Mouse (Mus musculus): ENCODE results near the gene Cpeb3. TPM values are rescaled to one million over a fixed set of nuclear protein-coding genes. Genes with fewer than 3 reads are reported as not detected.
"Not testable (repeated sequence)": the region's sequence is repeated elsewhere in the genome, so short reads cannot be mapped to it uniquely, and the experiment has no call there.

Gene Cpeb3
- polyA plus RNA-seq, 1 experiment = 10.1 TPM

DNA sequence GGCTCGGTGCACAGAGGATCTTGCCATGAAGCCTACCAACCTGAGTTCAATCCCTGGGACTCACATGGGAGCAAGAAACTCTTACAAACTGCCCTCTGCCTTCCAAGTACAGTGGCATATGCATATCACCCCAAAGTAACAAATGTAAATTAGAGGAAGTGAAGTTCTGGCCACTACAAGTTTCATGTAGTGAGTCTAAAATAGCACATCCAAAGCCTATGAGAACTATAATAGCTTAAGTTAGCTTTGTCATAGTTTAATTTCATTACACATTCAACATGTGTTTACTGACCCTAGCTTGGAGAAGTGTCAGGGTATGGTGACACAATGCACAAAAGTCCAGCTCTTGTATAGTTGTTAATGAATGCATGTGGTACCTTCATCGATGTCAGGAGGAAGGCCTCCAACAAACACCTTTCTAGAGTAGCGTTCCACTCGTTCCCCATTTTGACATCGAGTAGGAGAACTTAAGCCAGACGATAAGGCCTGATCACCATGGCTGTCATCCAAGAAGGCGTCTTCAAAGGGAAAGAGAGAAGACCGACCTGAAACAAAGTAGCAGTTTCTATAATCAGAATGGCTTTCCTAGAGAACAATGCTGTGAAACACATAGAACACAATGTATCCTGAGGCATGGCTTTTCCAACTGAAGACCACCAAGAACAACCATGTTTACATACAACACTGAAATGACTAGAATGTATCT is 120.2 kb downstream of the Cpeb3 start:
- no peaks in the 10 kb centered on the region for H3K9me3 ChIP-seq (ENCODE audit: control insufficient read depth, low read length)
- TF ChIP-seq TAL1 (IDR thresholded peaks at IDR 0.05; ENCODE audit: low read length) = no peak
- no peak for TF ChIP-seq GATA1 (IDR thresholded peaks at IDR 0.05; ENCODE audit: low read length)
- no peaks in the 10 kb centered on the region; the same call in 1 of the 2 replicates for H3K4me1 ChIP-seq (ENCODE audit: control insufficient read depth)
- H3K27me3 ChIP-seq (ENCODE audit: control insufficient read depth) = peaks cover 2% of the 10 kb centered on the region; the same call in 1 of the 2 replicates
- H3K4me3 ChIP-seq (replicated peaks) = no peak overlapping the region
- H3K36me3 ChIP-seq (ENCODE audit: control insufficient read depth) = peaks cover 17% of the 10 kb centered on the region

DNA sequence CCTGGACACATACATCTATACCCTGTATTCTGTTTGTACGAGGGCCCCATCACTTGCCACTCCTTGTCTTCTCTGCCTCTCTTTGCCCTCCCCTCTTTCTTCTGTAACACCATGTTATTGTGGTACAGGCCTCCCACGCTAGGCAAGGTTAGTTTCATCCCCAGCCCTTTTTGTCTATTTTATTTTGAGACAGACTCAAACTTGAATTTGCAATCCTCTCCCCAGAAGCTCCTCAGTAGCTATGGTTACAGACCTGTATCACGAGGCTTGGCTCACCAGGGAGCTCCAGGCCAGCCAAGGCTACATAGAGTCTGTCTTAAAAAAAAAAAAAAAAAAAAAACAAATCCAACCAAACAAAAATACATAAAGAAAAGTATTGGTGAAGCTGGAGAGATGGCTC is 123.9 kb downstream of the Cpeb3 start:
- no peak for TF ChIP-seq GATA1 (IDR thresholded peaks at IDR 0.05; ENCODE audit: low read length)
- no peak for TF ChIP-seq TAL1 (IDR thresholded peaks at IDR 0.05; ENCODE audit: low read length)

DNA sequence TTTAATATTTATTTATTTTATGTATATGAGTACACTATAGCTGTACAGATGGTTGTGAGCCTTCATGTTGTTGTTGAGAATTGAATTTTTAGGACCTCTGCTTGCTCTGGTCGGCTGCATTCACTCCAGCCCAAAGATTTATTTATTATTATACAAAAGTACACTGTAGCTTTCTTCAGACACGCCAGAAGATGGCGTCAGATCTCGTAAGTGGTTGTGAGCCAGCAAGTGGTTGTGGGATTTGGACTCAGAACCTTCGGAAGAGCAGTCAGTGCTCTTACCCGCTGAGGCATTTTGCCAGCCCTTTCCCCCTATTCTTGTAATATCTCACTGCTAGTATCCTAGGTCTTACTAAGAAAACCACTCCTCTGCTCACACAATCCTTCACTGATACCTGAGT is 126.9 kb downstream of the Cpeb3 start:
- H3K36me3 ChIP-seq (ENCODE audit: control insufficient read depth) = peaks cover 10% of the 10 kb centered on the region
- no peaks in the 10 kb centered on the region for H3K4me1 ChIP-seq (ENCODE audit: control insufficient read depth)
- H3K9me3 ChIP-seq (ENCODE audit: control insufficient read depth, low read length) = no peaks in the 10 kb centered on the region
- no peak overlapping the region for H3K4me3 ChIP-seq (replicated peaks)
- no peaks in the 10 kb centered on the region for H3K27me3 ChIP-seq (ENCODE audit: control insufficient read depth)
- no peak for TF ChIP-seq TAL1 (IDR thresholded peaks at IDR 0.05; ENCODE audit: low read length)

More for the DNA sequence above, 123.9 kb downstream of the Cpeb3 start:
- Histone ChIP-seq H3K4me3 (replicated peaks) (no peak overlapping the region), H3K9me3 (ENCODE audit: control insufficient read depth, low read length) (no peaks in the 10 kb centered on the region), H3K4me1 (ENCODE audit: control insufficient read depth) (no peaks in the 10 kb centered on the region), H3K27me3 (ENCODE audit: control insufficient read depth) (no peaks in the 10 kb centered on the region), H3K36me3 (ENCODE audit: control insufficient read depth) (peaks cover 19% of the 10 kb centered on the region)

DNA sequence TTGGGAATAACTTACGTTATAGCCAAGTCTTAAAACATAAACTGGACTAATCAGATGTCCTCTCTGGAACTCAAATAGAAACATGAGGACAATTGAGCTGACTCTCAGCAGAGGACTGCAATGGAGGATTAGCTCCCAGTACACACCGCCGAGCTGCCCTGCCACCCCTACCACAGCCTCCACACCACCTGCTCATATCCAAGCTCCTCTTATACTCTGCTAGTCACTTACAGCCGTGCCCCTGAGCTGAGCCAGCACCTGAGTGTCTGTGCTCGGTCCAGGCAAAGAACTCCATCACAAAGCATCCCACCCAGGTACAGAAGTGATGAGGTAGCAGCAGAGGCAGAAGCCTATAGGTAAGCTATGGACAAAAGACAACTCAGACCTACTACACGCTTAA is 129.2 kb downstream of the Cpeb3 start:
- TF ChIP-seq GATA1 (IDR thresholded peaks at IDR 0.05; ENCODE audit: low read length) = no peak
- TF ChIP-seq TAL1 (IDR thresholded peaks at IDR 0.05; ENCODE audit: low read length) = no peak
- no peaks in the 10 kb centered on the region for H3K9me3 ChIP-seq (ENCODE audit: control insufficient read depth, low read length)
- H3K4me3 ChIP-seq (replicated peaks) = no peak overlapping the region
- no peaks in the 10 kb centered on the region for H3K27me3 ChIP-seq (ENCODE audit: control insufficient read depth)
- H3K4me1 ChIP-seq (ENCODE audit: control insufficient read depth) = no peaks in the 10 kb centered on the region
- H3K36me3 ChIP-seq (ENCODE audit: control insufficient read depth) = peaks cover 20% of the 10 kb centered on the region

DNA sequence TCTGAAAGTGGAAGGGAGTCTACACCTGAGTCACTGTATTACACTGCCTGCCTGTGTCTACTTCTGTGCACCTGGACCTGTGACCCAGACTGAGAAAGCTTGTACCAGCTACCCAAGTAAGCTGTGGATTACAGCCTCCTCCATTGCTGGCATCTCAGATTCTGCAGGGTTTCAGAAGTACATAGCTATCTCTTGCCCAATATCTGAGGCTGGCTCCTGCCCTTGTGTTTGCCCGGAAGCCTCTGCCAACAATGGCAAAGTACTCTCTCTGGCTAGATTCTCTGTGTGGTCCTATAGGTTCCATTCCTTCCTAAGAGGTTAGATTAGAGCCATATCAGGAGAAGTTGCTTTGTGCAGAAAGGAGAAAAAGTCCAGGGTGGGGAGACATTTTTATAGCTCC is 129.8 kb downstream of the Cpeb3 start:
- peaks cover 2% of the 10 kb centered on the region for H3K4me1 ChIP-seq (ENCODE audit: control insufficient read depth)
- no peaks in the 10 kb centered on the region for H3K9me3 ChIP-seq (ENCODE audit: control insufficient read depth, low read length)
- TF ChIP-seq GATA1 (IDR thresholded peaks at IDR 0.05; ENCODE audit: low read length) = no peak
- no peak for TF ChIP-seq TAL1 (IDR thresholded peaks at IDR 0.05; ENCODE audit: low read length)
- no peak overlapping the region for H3K4me3 ChIP-seq (replicated peaks)
- H3K36me3 ChIP-seq (ENCODE audit: control insufficient read depth) = peaks cover 26% of the 10 kb centered on the region
- no peaks in the 10 kb centered on the region for H3K27me3 ChIP-seq (ENCODE audit: control insufficient read depth)

DNA sequence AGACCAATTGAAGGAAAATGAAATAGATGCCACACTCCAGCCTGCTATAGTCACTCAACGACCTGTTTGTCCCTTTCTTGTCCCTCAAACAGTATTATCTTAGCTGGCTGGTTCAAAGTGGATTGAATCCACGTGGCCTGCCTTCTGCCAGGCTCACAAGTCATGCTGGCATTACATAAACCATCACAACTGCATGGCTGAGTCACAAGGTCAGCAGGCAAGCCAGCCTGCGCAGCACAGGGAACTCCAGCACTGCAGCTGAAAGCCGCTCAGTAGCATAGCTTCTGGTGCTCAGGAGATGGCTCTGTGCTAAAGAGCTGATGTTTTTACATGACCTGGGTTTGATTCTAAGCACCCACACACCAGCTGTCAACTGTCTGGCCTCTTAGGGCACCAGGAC is 130.3 kb downstream of the Cpeb3 start:
- H3K4me3 ChIP-seq (replicated peaks) = no peak overlapping the region
- H3K9me3 ChIP-seq (ENCODE audit: control insufficient read depth, low read length) = no peaks in the 10 kb centered on the region
- TF ChIP-seq TAL1 (IDR thresholded peaks at IDR 0.05; ENCODE audit: low read length) = no peak
- no peak for TF ChIP-seq GATA1 (IDR thresholded peaks at IDR 0.05; ENCODE audit: low read length)
- H3K4me1 ChIP-seq (ENCODE audit: control insufficient read depth) = peaks cover 7% of the 10 kb centered on the region
- peaks cover 27% of the 10 kb centered on the region for H3K36me3 ChIP-seq (ENCODE audit: control insufficient read depth)
- H3K27me3 ChIP-seq (ENCODE audit: control insufficient read depth) = no peaks in the 10 kb centered on the region

DNA sequence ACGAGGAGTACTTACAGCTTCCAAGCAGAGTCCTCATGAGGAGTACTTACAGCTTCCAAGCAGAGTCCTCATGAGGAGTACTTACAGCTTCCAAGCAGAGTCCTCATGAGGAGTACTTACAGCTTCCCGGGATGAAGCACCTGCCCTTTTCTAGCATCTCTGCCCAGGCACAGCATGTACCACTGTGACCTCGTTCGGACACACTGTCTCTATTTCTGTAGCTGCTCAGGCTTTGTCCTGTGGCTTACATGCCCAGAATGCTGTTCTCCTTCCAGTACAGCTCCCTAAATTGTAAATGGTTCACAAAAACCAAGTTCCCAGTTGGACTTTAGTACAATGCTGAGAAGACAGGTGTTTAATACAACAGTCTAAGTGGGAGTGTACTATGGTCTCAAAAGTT is 131.1 kb downstream of the Cpeb3 start:
- H3K36me3 ChIP-seq (ENCODE audit: control insufficient read depth) = peaks cover 27% of the 10 kb centered on the region
- not testable (repeated sequence) for H3K4me3 ChIP-seq (replicated peaks); H3K9me3 ChIP-seq (ENCODE audit: control insufficient read depth, low read length); H3K27me3 ChIP-seq (ENCODE audit: control insufficient read depth)
- peaks cover 12% of the 10 kb centered on the region for H3K4me1 ChIP-seq (ENCODE audit: control insufficient read depth)

DNA sequence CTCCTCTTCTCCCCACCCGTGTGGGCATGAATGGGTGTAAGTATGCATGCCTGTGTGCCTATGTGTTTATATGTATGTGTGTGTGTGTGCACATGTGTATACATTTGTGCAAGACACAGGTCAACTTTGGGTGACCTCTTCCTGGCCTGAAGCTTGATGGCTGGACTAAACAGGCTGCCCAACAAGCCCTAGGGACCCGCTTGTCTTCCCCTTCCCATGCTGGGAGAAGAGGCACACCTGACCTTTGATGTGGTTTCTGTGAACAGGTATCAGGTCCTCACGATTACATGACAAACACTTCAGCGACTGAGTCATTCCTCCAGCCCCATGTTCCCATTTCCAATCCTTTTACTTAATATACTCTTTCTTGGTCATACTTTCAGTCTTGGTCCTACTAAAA is 131.8 kb downstream of the Cpeb3 start:
- no peaks in the 10 kb centered on the region for H3K27me3 ChIP-seq (ENCODE audit: control insufficient read depth)
- TF ChIP-seq TAL1 (IDR thresholded peaks at IDR 0.05; ENCODE audit: low read length) (no peak), GATA1 (IDR thresholded peaks at IDR 0.05; ENCODE audit: low read length) (no peak)
- H3K4me3 ChIP-seq (replicated peaks) = no peak overlapping the region
- H3K36me3 ChIP-seq (ENCODE audit: control insufficient read depth) = peaks cover 27% of the 10 kb centered on the region
- H3K4me1 ChIP-seq (ENCODE audit: control insufficient read depth) = peaks cover 12% of the 10 kb centered on the region
- no peaks in the 10 kb centered on the region for H3K9me3 ChIP-seq (ENCODE audit: control insufficient read depth, low read length)

DNA sequence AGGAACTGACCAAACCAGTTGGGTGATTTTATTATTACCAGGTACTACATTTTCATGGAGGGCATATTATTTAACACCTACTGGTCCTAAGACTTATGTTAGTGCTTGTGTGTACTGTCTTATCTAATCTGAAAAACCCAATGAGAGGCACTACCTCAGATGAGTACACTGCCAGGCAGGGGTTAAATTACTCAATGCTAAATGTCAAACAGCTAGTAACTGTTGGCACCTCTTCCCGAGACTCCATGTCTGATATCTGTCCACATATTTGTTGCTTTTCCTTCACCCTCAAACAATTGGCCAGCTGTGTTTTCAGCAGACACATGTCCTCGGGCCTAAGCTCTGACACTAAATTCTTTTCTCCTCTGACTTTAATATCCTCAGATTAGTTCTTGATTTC is 132.3 kb downstream of the Cpeb3 start:
- no peaks in the 10 kb centered on the region for H3K27me3 ChIP-seq (ENCODE audit: control insufficient read depth)
- H3K9me3 ChIP-seq (ENCODE audit: control insufficient read depth, low read length) = no peaks in the 10 kb centered on the region
- TF ChIP-seq TAL1 (IDR thresholded peaks at IDR 0.05; ENCODE audit: low read length) = no peak
- no peak for TF ChIP-seq GATA1 (IDR thresholded peaks at IDR 0.05; ENCODE audit: low read length)

DNA sequence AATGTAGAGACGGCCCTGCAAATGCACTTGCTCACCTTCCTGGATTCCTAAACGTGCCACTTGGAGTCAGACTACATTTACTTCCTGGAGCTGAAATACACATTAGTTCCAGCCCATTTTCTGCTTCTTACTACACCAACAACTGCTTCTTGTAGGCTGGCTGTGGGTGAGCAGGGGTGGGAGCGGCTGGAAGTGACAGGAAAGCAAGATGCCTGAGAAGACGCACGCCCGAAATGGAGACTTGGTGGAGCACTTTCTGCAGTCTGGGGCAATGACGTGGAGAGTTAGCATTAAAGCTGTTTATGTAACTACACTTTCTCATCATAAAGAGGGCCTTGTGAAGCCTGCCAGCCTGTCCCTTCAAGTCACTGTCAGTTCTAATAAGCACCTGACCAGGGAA is 132.7 kb downstream of the Cpeb3 start:
- peaks cover 26% of the 10 kb centered on the region for H3K36me3 ChIP-seq (ENCODE audit: control insufficient read depth)
- no peak for TF ChIP-seq TAL1 (IDR thresholded peaks at IDR 0.05; ENCODE audit: low read length)
- TF ChIP-seq GATA1 (IDR thresholded peaks at IDR 0.05; ENCODE audit: low read length) = no peak
- H3K4me1 ChIP-seq (ENCODE audit: control insufficient read depth) = peaks cover 12% of the 10 kb centered on the region
- H3K4me3 ChIP-seq (replicated peaks) = no peak overlapping the region
- no peaks in the 10 kb centered on the region for H3K9me3 ChIP-seq (ENCODE audit: control insufficient read depth, low read length)
- no peaks in the 10 kb centered on the region for H3K27me3 ChIP-seq (ENCODE audit: control insufficient read depth)

More for the DNA sequence above, 132.3 kb downstream of the Cpeb3 start:
- peaks cover 12% of the 10 kb centered on the region for H3K4me1 ChIP-seq (ENCODE audit: control insufficient read depth)
- no peak overlapping the region for H3K4me3 ChIP-seq (replicated peaks)
- H3K36me3 ChIP-seq (ENCODE audit: control insufficient read depth) = peaks cover 27% of the 10 kb centered on the region
